Mouse (Mus musculus): ENCODE results near the gene Gm525. TPM values are rescaled to one million over a fixed set of nuclear protein-coding genes. Genes with fewer than 3 reads are reported as not detected.

Gm525 gene
- polyA plus RNA-seq, 1 experiment from 2014 or later = not detected

- 53% methylated on average over 6 of the region's 6 CpGs for WGBS (ENCODE audit: insufficient replicate concordance)
- no peaks in the 10 kb centered on the region for H3K36me3 ChIP-seq
- no peak for ATAC-seq (ENCODE audit: low read depth)
Measured at GRCm38 (mm10) chr11:89098930-89099329, 25.3 kb downstream of the Gm525 start.

GRCm38 (mm10) chr11:89100403-89100802 lies 26.8 kb downstream of the Gm525 start:
- peak; percentile 86 for ATAC-seq (ENCODE audit: low read depth)
- Histone ChIP-seq H3K27ac (no peak overlapping the region), H3K27me3 (no peaks in the 10 kb centered on the region), H3K4me1 (replicated peaks) (peaks cover 12% of the 10 kb centered on the region), H3K36me3 (no peaks in the 10 kb centered on the region), H3K4me2 (peak overlapping the region; percentile 69), H3K9me3 (replicated peaks) (no peaks in the 10 kb centered on the region), H3K9ac (no peak overlapping the region; the same call in 1 of the 2 replicates), H3K4me3 (replicated peaks) (peak overlapping the region; percentile 46)
- peak; percentile 73 for DNase-seq
- 0% methylated on average over 9 of the region's 9 CpGs for WGBS (ENCODE audit: insufficient replicate concordance)

More at GRCm38 (mm10) chr11:89098930-89099329, 25.3 kb downstream of the Gm525 start:
- no peak for DNase-seq
- no peaks in the 10 kb centered on the region for H3K27me3 ChIP-seq
- no peaks in the 10 kb centered on the region for H3K9me3 ChIP-seq (replicated peaks)
- H3K4me1 ChIP-seq (replicated peaks) = peaks cover 12% of the 10 kb centered on the region
- no peak overlapping the region for H3K4me3 ChIP-seq (replicated peaks)
- H3K27ac ChIP-seq = no peak overlapping the region
- no peak overlapping the region for H3K4me2 ChIP-seq
- H3K9ac ChIP-seq = no peak overlapping the region

- no peak overlapping the region for H3K27ac ChIP-seq
- ATAC-seq (ENCODE audit: low read depth) (peak; percentile 58; the same call in 1 of the 2 replicates), DNase-seq (no peak)
- H3K27me3 ChIP-seq = no peaks in the 10 kb centered on the region
- WGBS (ENCODE audit: insufficient replicate concordance) = 8% methylated on average over 17 of the region's 17 CpGs
- peak overlapping the region; percentile 46 for H3K4me3 ChIP-seq (replicated peaks)
- peak overlapping the region; percentile 69 for H3K4me2 ChIP-seq
- no peaks in the 10 kb centered on the region for H3K9me3 ChIP-seq (replicated peaks)
- H3K36me3 ChIP-seq = no peaks in the 10 kb centered on the region
- peak overlapping the region; percentile 44 for H3K9ac ChIP-seq
- peaks cover 12% of the 10 kb centered on the region for H3K4me1 ChIP-seq (replicated peaks)
Measured at GRCm38 (mm10) chr11:89100826-89101321, 27.2 kb downstream of the Gm525 start.

GRCm38 (mm10) chr11:89103166-89103565 lies 29.5 kb downstream of the Gm525 start:
- no peaks in the 10 kb centered on the region for H3K9me3 ChIP-seq (replicated peaks)
- no peaks in the 10 kb centered on the region for H3K27me3 ChIP-seq
- H3K9ac ChIP-seq = no peak overlapping the region
- no peak overlapping the region for H3K4me2 ChIP-seq
- DNase-seq (no peak), ATAC-seq (ENCODE audit: low read depth) (no peak)
- no peak overlapping the region for H3K4me3 ChIP-seq (replicated peaks)
- no peaks in the 10 kb centered on the region for H3K36me3 ChIP-seq
- peaks cover 20% of the 10 kb centered on the region for H3K4me1 ChIP-seq (replicated peaks)
- 79% methylated on average over 14 of the region's 14 CpGs for WGBS (ENCODE audit: insufficient replicate concordance)
- H3K27ac ChIP-seq = no peak overlapping the region

GRCm38 (mm10) chr11:89105211-89105610 lies 31.6 kb downstream of the Gm525 start:
- Histone ChIP-seq H3K4me3 (replicated peaks) (no peak overlapping the region), H3K36me3 (no peaks in the 10 kb centered on the region), H3K9ac (no peak overlapping the region), H3K27me3 (no peaks in the 10 kb centered on the region), H3K27ac (no peak overlapping the region), H3K4me1 (replicated peaks) (peaks cover 19% of the 10 kb centered on the region), H3K9me3 (replicated peaks) (no peaks in the 10 kb centered on the region), H3K4me2 (no peak overlapping the region)
- WGBS (ENCODE audit: insufficient replicate concordance) = 83% methylated on average over 8 of the region's 8 CpGs
- ATAC-seq (ENCODE audit: low read depth) (no peak), DNase-seq (no peak)

GRCm38 (mm10) chr11:89105823-89106222 lies 32.2 kb downstream of the Gm525 start:
- Histone ChIP-seq H3K27ac (no peak overlapping the region), H3K9me3 (replicated peaks) (no peaks in the 10 kb centered on the region), H3K27me3 (no peaks in the 10 kb centered on the region), H3K36me3 (no peaks in the 10 kb centered on the region), H3K9ac (no peak overlapping the region), H3K4me2 (no peak overlapping the region), H3K4me1 (replicated peaks) (peaks cover 16% of the 10 kb centered on the region), H3K4me3 (replicated peaks) (no peak overlapping the region)
- DNase-seq (peak; percentile 11), ATAC-seq (ENCODE audit: low read depth) (no peak)
- 72% methylated on average over 11 of the region's 11 CpGs for WGBS (ENCODE audit: insufficient replicate concordance)

GRCm38 (mm10) chr11:89107180-89107807 lies 33.7 kb downstream of the Gm525 start:
- H3K9me3 ChIP-seq (replicated peaks) = no peaks in the 10 kb centered on the region
- 31% methylated on average over 12 of the region's 12 CpGs for WGBS (ENCODE audit: insufficient replicate concordance)
- ATAC-seq (ENCODE audit: low read depth) = no peak
- 0 out of 2 replicates have a peak, but pooled peaks cover 10% of the 10 kb centered on the region for H3K4me1 ChIP-seq (replicated peaks)
- H3K36me3 ChIP-seq = no peaks in the 10 kb centered on the region
- no peak overlapping the region for H3K4me3 ChIP-seq (replicated peaks)
- no peaks in the 10 kb centered on the region for H3K27me3 ChIP-seq
- H3K27ac ChIP-seq = no peak overlapping the region
- no peak overlapping the region for H3K9ac ChIP-seq
- no peak overlapping the region for H3K4me2 ChIP-seq
- DNase-seq = no peak

- ATAC-seq (ENCODE audit: low read depth) = no peak
- no peak overlapping the region for H3K27ac ChIP-seq
- DNase-seq = no peak
- no peak overlapping the region for H3K9ac ChIP-seq
- WGBS (ENCODE audit: insufficient replicate concordance) = 8% methylated on average over 13 of the region's 13 CpGs
- no peaks in the 10 kb centered on the region for H3K9me3 ChIP-seq (replicated peaks)
- no peaks in the 10 kb centered on the region for H3K36me3 ChIP-seq
- no peak overlapping the region for H3K4me3 ChIP-seq (replicated peaks)
- H3K4me2 ChIP-seq = no peak overlapping the region
- H3K4me1 ChIP-seq (replicated peaks) = no peaks in the 10 kb centered on the region; the same call in 1 of the 2 replicates
- H3K27me3 ChIP-seq = no peaks in the 10 kb centered on the region
Measured at GRCm38 (mm10) chr11:89124411-89124810, 50.8 kb downstream of the Gm525 start.

GRCm38 (mm10) chr11:89130856-89131255 lies 57.2 kb downstream of the Gm525 start:
- no peak for DNase-seq
- no peak for ATAC-seq (ENCODE audit: low read depth)
- 38% methylated on average over 4 of the region's 4 CpGs for WGBS (ENCODE audit: insufficient replicate concordance)
- Histone ChIP-seq H3K4me2 (no peak overlapping the region), H3K27me3 (no peaks in the 10 kb centered on the region), H3K9me3 (replicated peaks) (no peaks in the 10 kb centered on the region), H3K4me1 (replicated peaks) (no peaks in the 10 kb centered on the region), H3K27ac (no peak overlapping the region), H3K9ac (no peak overlapping the region), H3K4me3 (replicated peaks) (no peak overlapping the region), H3K36me3 (no peaks in the 10 kb centered on the region)

- Histone ChIP-seq H3K27me3 (no peaks in the 10 kb centered on the region), H3K4me1 (replicated peaks) (no peaks in the 10 kb centered on the region), H3K36me3 (no peaks in the 10 kb centered on the region), H3K4me2 (no peak overlapping the region), H3K9ac (no peak overlapping the region), H3K9me3 (replicated peaks) (no peaks in the 10 kb centered on the region), H3K27ac (no peak overlapping the region), H3K4me3 (replicated peaks) (no peak overlapping the region)
- ATAC-seq (ENCODE audit: low read depth) = no peak
- DNase-seq = no peak
- WGBS (ENCODE audit: insufficient replicate concordance) = 73% methylated on average over 7 of the region's 7 CpGs
Measured at GRCm38 (mm10) chr11:89132406-89132805, 58.8 kb downstream of the Gm525 start.

- Histone ChIP-seq H3K9me3 (replicated peaks) (no peaks in the 10 kb centered on the region), H3K9ac (no peak overlapping the region), H3K36me3 (no peaks in the 10 kb centered on the region), H3K4me3 (replicated peaks) (no peak overlapping the region), H3K27ac (no peak overlapping the region), H3K4me2 (no peak overlapping the region), H3K4me1 (replicated peaks) (no peaks in the 10 kb centered on the region), H3K27me3 (no peaks in the 10 kb centered on the region)
- no peak for ATAC-seq (ENCODE audit: low read depth)
- 50% methylated on average over 2 of the region's 2 CpGs for WGBS (ENCODE audit: insufficient replicate concordance)
- no peak for DNase-seq
Measured at GRCm38 (mm10) chr11:89134211-89134610, 60.6 kb downstream of the Gm525 start.

GRCm38 (mm10) chr11:89137915-89138314 lies 64.3 kb downstream of the Gm525 start:
- H3K9me3 ChIP-seq (replicated peaks) = no peaks in the 10 kb centered on the region; the same call in 1 of the 2 replicates
- 62% methylated on average over 2 of the region's 2 CpGs for WGBS (ENCODE audit: insufficient replicate concordance)

More at GRCm38 (mm10) chr11:89137915-89138314, 64.3 kb downstream of the Gm525 start:
- Histone ChIP-seq H3K4me1 (replicated peaks) (no peaks in the 10 kb centered on the region), H3K27ac (no peak overlapping the region), H3K36me3 (no peaks in the 10 kb centered on the region), H3K9ac (no peak overlapping the region), H3K4me2 (no peak overlapping the region), H3K4me3 (replicated peaks) (no peak overlapping the region), H3K27me3 (no peaks in the 10 kb centered on the region)
- no peak for DNase-seq
- ATAC-seq (ENCODE audit: low read depth) = no peak

All from liver, embryonic 13.5 days (tissue).